Mouse (Mus musculus) liver, adult 2 months (tissue): Measurements from ENCODE around the gene Mylk.

ENCODE experiments used
- CTCF ChIP-seq: fragments of 200-500 bp; IDR thresholded peaks from 2 replicates; pipeline ENCODE4 v1.5.1; 2011; ENCODE audit warnings: low read depth, low read length, control low read depth
- POLR2A ChIP-seq: fragments of 200-500 bp; IDR thresholded peaks from 2 replicates; pipeline ENCODE4 v1.6.1; 2011; ENCODE audit warnings: low read length, control low read depth; ENCODE audit not compliant: insufficient read depth; ENCODE audit errors: extremely low read depth

DNA sequence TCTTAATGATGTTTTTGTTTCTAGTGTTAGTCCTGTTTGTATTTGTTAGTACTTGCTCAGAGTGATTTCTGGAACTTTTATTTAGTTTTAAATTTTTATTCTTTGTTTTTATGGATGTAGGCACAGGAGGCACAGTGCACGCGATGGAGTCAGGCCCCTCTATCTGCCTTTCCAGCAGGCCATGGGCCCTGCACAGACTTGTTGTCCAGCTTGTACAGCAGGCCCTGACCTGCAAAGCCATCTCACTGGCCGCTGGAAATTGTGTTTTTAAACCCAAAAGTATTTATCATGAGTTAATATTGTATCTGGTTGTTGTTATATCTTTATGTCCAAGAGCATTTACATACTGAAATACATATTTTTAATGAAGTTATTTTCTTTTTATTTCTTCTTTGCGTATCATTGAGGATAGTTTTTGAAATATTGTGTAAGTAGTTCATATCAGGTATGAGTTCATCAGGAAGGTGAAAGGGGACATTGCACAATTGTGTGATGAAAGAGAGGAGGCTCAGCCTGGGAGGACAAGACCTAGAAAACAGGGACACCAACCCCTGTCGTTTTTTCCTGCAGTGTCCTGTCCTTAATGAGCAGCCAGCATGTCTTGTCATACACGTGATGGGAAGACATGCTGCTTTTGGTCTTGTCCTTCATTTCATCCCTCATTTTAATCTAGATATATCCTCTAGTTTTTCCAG is 301.2 kb downstream of the Mylk start:
- TF ChIP-seq CTCF, result no peak
- TF ChIP-seq POLR2A, result no peak
